Mouse (Mus musculus) cerebellum, adult 8-10 months (tissue): Measurements from ENCODE around the gene Olfr1328.
"Not testable (repeated sequence)": the region's sequence is repeated elsewhere in the genome, so short reads cannot be mapped to it uniquely, and the experiment has no call there.

ENCODE experiments used
- DNase-seq: peaks from one replicate; pipeline ENCODE4 v3.0.0; 2022

Gene Olfr1328

GRCm38 (mm10) chr4:118938512-118938911, at the start of gene Olfr1328:
TSS of gene Olfr1328 (minus strand) at chr4:118938612.
- DNase-seq, result no peak

DNA sequence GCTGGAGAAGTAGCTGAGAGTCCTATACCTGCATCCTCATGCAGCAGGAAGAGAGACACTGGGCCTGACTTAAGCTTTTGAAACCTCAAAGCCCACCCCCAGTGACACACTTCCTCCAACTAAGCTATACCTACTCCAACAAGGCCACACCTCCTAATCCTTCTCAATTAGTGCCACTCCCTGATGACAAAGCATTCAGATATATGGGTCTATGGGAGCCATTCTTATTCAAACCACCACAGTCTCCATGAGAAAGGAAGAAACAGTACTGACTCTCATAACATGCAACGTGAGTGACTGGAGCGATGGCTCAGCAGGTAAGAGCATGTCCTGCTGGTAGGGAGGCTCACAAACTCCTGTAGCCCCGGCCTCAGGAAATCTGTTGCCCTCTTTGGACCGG, 46.9 kb upstream of the Olfr1328 start:
- no peak for DNase-seq

DNA sequence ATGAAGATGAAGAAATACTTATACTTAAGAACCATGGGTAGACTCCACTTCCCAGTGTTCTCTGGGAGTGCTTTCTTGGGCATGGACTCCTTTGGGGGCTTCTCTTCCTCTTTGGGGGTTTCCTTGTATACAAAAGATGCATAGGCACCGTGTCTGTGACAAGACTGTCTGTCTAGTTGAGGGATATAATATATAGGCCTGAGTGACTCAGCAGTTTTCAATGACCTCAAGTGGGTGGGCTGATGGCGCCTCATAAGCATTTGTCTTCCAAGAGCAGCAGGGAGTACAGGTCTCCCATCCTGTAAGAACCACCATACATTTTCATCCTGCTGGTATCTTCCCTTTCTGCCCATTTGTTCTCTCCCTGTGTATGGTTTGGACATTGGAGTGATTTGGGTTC, 34.9 kb upstream of the Olfr1328 start:
- no peak for DNase-seq

GRCm38 (mm10) chr4:118967711-118968110, 29.3 kb upstream of the Olfr1328 start:
- no peak for DNase-seq

DNA sequence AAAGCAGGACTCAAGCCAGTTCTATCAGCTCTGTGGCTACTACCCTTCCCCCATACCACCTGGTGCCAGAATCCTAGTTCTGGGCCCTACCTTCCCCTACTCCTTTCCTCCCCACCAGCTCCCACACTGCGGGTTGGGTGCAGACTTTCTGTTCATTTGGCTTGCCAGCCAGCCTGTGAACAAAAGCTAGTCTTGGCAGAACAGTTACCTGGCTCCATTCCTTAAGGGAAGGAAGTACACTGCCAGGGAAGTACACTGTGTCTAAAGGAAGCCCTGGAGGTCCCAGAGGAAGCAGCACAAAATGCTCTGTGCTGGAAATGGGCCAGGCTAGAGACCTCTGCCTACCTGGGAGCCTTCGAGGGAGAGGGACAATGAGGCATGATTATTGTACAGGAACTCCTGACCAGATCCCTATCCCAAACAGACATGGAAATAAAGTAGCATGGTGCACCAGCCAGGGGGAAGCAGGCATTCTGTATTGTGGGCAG, 22.8 kb upstream of the Olfr1328 start, which contains the start of gene Lao1:
Gene Lao1, plus strand, starts transcription at position 438 of the 488 bp plus-strand sequence.
- no peak for DNase-seq

DNA sequence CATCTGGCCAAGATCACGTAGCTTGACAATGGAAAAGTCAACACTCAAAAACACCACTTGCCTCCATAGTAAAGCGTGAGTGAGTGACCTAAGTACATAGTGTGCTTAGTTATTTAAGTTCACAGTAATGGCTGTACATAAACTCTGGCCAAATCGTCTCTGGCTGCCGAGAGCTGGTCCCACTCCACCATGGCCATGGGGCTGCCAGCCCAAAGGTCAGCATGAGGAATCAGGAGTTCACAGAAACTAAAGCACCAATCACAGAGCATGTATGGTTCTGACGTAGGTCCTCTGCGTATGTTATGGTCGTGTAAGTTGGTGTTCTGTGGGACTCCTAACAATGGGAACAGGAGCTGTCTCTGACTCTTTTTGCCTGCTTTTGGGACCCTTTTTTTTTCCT, 20.4 kb upstream of the Olfr1328 start:
- DNase-seq, result no peak

DNA sequence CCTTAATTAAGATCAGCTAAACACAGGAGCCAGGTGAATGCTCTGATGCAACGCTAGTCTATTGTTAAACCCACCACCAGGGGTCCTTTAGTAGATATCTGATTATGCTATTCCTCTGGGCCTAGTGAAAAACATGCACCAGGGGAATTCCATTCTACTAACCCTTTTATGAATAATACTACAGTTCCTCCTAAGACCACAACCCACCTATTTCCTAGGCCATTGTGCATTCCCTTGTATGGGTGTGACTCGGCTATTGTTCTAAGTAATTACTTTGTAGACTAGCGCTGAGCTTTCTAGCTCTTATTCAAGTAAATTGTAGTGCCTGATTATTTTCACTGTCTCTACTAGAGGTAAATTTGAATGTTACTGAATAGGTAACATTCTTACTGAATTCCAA, 7.1 kb downstream of the Olfr1328 start:
- not testable (repeated sequence) for DNase-seq

- not testable (repeated sequence) for DNase-seq
Measured at GRCm38 (mm10) chr4:118917365-118917764, 21.0 kb downstream of the Olfr1328 start, which contains the start of gene Olfr1329. TSS of gene Olfr1329 (minus strand) at chr4:118917465.

DNA sequence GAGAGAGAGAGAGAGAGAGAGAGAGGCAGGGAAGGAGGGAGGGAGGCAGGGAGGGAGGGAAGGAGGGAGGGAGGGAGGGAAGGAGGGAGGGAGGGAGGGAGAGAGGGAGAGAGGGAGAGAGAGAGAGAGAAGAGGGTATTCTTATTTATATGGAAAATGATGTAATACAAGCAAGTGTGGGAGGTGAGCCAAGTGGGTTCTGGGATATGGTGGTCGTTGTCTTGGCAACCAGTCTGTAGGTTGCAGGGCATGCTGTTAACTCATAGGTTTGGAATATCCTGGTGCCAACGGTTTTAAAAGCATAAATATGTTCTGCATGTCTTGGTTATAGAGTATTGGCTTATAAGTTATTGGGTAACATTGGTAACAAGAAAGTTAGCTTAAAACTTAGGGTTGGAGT, 36.4 kb downstream of the Olfr1328 start:
- DNase-seq, result no peak

DNA sequence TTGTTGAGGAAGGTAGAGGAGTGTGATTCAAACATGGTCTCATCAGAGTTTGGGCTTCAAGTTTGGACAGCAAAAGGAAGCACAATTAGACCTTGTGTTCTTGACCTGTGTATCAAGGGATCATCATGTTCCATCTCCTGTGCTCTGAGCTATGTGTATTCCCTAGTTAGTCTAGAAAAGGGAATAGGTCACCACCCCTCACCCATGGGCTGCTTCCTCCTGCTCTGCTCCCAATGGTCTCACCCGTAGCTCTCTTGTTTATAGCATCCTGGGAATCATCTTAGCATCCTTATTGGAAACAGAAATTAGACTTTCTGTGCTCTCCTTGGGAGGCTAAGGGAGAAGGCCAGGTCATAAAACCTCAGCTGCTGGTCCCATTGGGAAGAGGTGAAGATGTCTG, 50.1 kb downstream of the Olfr1328 start, which contains the start of gene Olfr1330:
Gene Olfr1330, plus strand, starts transcription at position 301 of the 400 bp plus-strand sequence.
- DNase-seq, result no peak
